Mouse (Mus musculus) C2C12 (cell line): ENCODE results near the gene Aes.

Source experiments
- CTCF ChIP-seq: IDR thresholded peaks from one replicate; pipeline ENCODE4 v1.5.1; 2011; ENCODE audit not compliant: control insufficient read depth, insufficient read depth, insufficient read length
- FOSL1 ChIP-seq: IDR thresholded peaks from one replicate; pipeline ENCODE4 v1.8.0; 2011; ENCODE audit warnings: mild to moderate bottlenecking, low read length; ENCODE audit not compliant: poor library complexity, insufficient read depth, severe bottlenecking
- MAX ChIP-seq: IDR thresholded peaks from one replicate; pipeline ENCODE4 v1.6.1; 2011; ENCODE audit warnings: mild to moderate bottlenecking, control low read depth
- MYOD1 ChIP-seq: IDR thresholded peaks from one replicate; pipeline ENCODE4 v1.6.1; 2011; ENCODE audit warnings: low read depth; ENCODE audit not compliant: control insufficient read depth, insufficient read length
- MYOG ChIP-seq: IDR thresholded peaks from one replicate; pipeline ENCODE4 v1.6.1; 2011; ENCODE audit not compliant: control insufficient read depth, insufficient read length; ENCODE audit errors: extremely low read depth
- USF1 ChIP-seq: IDR thresholded peaks from one replicate; pipeline ENCODE4 v1.6.1; 2011; ENCODE audit warnings: low read depth, mild to moderate bottlenecking, control low read depth, moderate library complexity

GRCm38 (mm10) chr10:81588739-81589138, 29.5 kb downstream of the Aes start:
- TF ChIP-seq MAX (no peak), CTCF (no peak), MYOG (no peak), USF1 (no peak), FOSL1 (no peak), MYOD1 (no peak)
